ENCODE assay signal across 8 mouse cellular contexts in genomic region chr1:171251594-171252324, GRCm38 (mm10). TPM values are rescaled to one million over a fixed set of nuclear protein-coding genes. Genes with fewer than 3 reads are reported as not detected.
DNase-seq lines count a peak whose midpoint lies in the region; ATAC-seq and TF ChIP-seq lines count a peak whose summit lies in the region.

No protein-coding gene starts in this region.

- no peak for TF ChIP-seq CTCF in C2C12 (IDR thresholded peaks at IDR 0.05; ENCODE audit: control insufficient read depth, insufficient read depth, insufficient read length)

- peaks cover 49% of the 10 kb centered on the region for H3K4me1 ChIP-seq in forebrain, embryonic 13.5 days
- H3K4me1 ChIP-seq in kidney, embryonic 16.5 days (ENCODE audit: insufficient read depth, low read length) = peaks cover 55% of the 10 kb centered on the region

- H3K79me2 ChIP-seq in C2C12 (ENCODE audit: control insufficient read depth, insufficient read depth) (peaks cover 1% of the 10 kb centered on the region), myocyte (ENCODE audit: control insufficient read depth, insufficient read depth) (peaks cover 2% of the 10 kb centered on the region)

- DNase-seq in adrenal gland, postnatal 10 days = peak; percentile 63
- DNase-seq in adrenal gland, adult (ENCODE audit: inconsistent age in 2 of 2, low spot score in 1 of 2) = no peak
- DNase-seq in thymus, postnatal 0 days (ENCODE audit: low spot score) = no peak
- no peak for DNase-seq in adrenal gland, adult 18-20 months (ENCODE audit: low spot score in 2 of 2)

- H3ac ChIP-seq in C2C12 (ENCODE audit: control insufficient read depth, insufficient read length, low read depth) = peak overlapping the region; percentile 72
- H3ac ChIP-seq in myocyte (ENCODE audit: control insufficient read depth, insufficient read length) = no peak overlapping the region

- WGBS in forebrain, embryonic 13.5 days = 6% methylated on average over 13 of the region's 13 CpGs
- WGBS in kidney, embryonic 16.5 days = 5% methylated on average over 13 of the region's 13 CpGs

- no peak for ATAC-seq in forebrain, embryonic 13.5 days
- ATAC-seq in kidney, embryonic 16.5 days (ENCODE audit: low FRiP score, low TSS enrichment) = peak; percentile 36

- peak overlapping the region; percentile 78; the same call in 1 of the 2 replicates for H3K27ac ChIP-seq in forebrain, embryonic 13.5 days
- peak overlapping the region; percentile 89 for H3K27ac ChIP-seq in kidney, embryonic 16.5 days (ENCODE audit: low read length)

- H3K36me3 ChIP-seq in C2C12 (ENCODE audit: control insufficient read depth, insufficient read depth) (peaks cover 5% of the 10 kb centered on the region), myocyte (ENCODE audit: control insufficient read depth, insufficient read depth) (no peaks in the 10 kb centered on the region)
- peaks cover 5% of the 10 kb centered on the region; the same call in 1 of the 2 replicates for H3K36me3 ChIP-seq in forebrain, embryonic 13.5 days (ENCODE audit: poor library complexity, severe bottlenecking)
- H3K36me3 ChIP-seq in kidney, embryonic 16.5 days (ENCODE audit: insufficient read depth, low read length) = peaks cover 3% of the 10 kb centered on the region

- no peaks in the 10 kb centered on the region for H3K9me3 ChIP-seq in forebrain, embryonic 13.5 days (replicated peaks)
- H3K9me3 ChIP-seq in kidney, embryonic 16.5 days (ENCODE audit: low read length) = no peaks in the 10 kb centered on the region

- H3K27me3 ChIP-seq in C2C12 (ENCODE audit: control insufficient read depth, insufficient read depth, insufficient read length) (no peaks in the 10 kb centered on the region), myocyte (ENCODE audit: control insufficient read depth, insufficient read depth, insufficient read length) (no peaks in the 10 kb centered on the region)
- no peaks in the 10 kb centered on the region for H3K27me3 ChIP-seq in forebrain, embryonic 13.5 days
- H3K27me3 ChIP-seq in kidney, embryonic 16.5 days (ENCODE audit: insufficient read depth, low read length) = no peaks in the 10 kb centered on the region

- H3K4me2 ChIP-seq in forebrain, embryonic 13.5 days = peak overlapping the region; percentile 59
- peak overlapping the region; percentile 62 for H3K4me2 ChIP-seq in kidney, embryonic 16.5 days (replicated peaks; ENCODE audit: low read depth, low read length)
- H3K4me2 ChIP-seq in myocyte (ENCODE audit: low read depth) = peak overlapping the region; percentile 78

- TF ChIP-seq POLR2A in myocyte (IDR thresholded peaks at IDR 0.05; ENCODE audit: insufficient read length, low read depth) = peak; percentile 60

- H3K9ac ChIP-seq in forebrain, embryonic 13.5 days = peak overlapping the region; percentile 56
- H3K9ac ChIP-seq in kidney, embryonic 16.5 days (replicated peaks; ENCODE audit: low read length) = peak overlapping the region; percentile 70

- H3K79me3 ChIP-seq in C2C12 (ENCODE audit: low read depth) = peaks cover under 1% of the 10 kb centered on the region

- H3K4me3 ChIP-seq in C2C12 (ENCODE audit: insufficient read depth, poor library complexity, severe bottlenecking) = peak overlapping the region; percentile 29
- peak overlapping the region; percentile 33 for H3K4me3 ChIP-seq in forebrain, embryonic 13.5 days
- peak overlapping the region; percentile 45 for H3K4me3 ChIP-seq in kidney, embryonic 16.5 days (ENCODE audit: low read length)
- H3K4me3 ChIP-seq in myocyte = peak overlapping the region; percentile 51

TF ChIP-seq in C2C12, 6 proteins besides CTCF, POLR2A, EP300 and RAD21:
- TF ChIP-seq FOSL1 (IDR thresholded peaks at IDR 0.05; ENCODE audit: insufficient read depth, low read length, poor library complexity, severe bottlenecking) = no peak
- TF ChIP-seq MAX (IDR thresholded peaks at IDR 0.05) = no peak
- TF ChIP-seq MYOG (IDR thresholded peaks at IDR 0.05; ENCODE audit: control insufficient read depth, extremely low read depth, insufficient read length) = no peak
- no peak for TF ChIP-seq CEBPB (IDR thresholded peaks at IDR 0.05; ENCODE audit: low read depth)
- no peak for TF ChIP-seq USF1 (IDR thresholded peaks at IDR 0.05; ENCODE audit: low read depth)
- no peak for TF ChIP-seq MYOD1 (IDR thresholded peaks at IDR 0.05; ENCODE audit: control insufficient read depth, insufficient read length, low read depth)
TF ChIP-seq in C2C12: peak in this region for 0.

TF ChIP-seq in myocyte, 11 proteins besides CTCF, POLR2A, EP300 and RAD21:
- TF ChIP-seq POLR2AphosphoS2 (IDR thresholded peaks at IDR 0.05; ENCODE audit: insufficient read length, low read depth) (peak; percentile 49), E2F4 (IDR thresholded peaks at IDR 0.05; ENCODE audit: insufficient read depth) (no peak), MYOD1 (IDR thresholded peaks at IDR 0.05; ENCODE audit: control insufficient read depth in 1 of 3, insufficient read length in 2 of 3, low read depth in 2 of 3) (peak in 1 of 3 experiments; percentile 12), MYOG (IDR thresholded peaks at IDR 0.05; ENCODE audit: control insufficient read depth in 1 of 3, insufficient read depth in 1 of 3, insufficient read length in 2 of 3, low read depth in 2 of 3) (peak in 1 of 3 experiments; percentile 34)

RNA-seq across cellular contexts. Expression of gene Ndufs2, which starts 0.6 kb away (rescaled TPM):
- 1,000 to 10,000 TPM in 1 of 2 experiments, 100 to 1,000 TPM in 1; 996 to 1,019 TPM for total RNA-seq in adrenal gland, postnatal 10 days (2021)
- polyA plus RNA-seq in C2C12 (2012; fragmentation: generic; extraction: Trizol) = 227 TPM
- polyA plus RNA-seq in forebrain, embryonic 13.5 days (2015; fragmentation: Nextera tagmentation; extraction: Ambion mirVana) = 216 and 221 TPM in 2 replicates
- 311 and 368 TPM in 2 replicates for polyA plus RNA-seq in kidney, embryonic 16.5 days (2015; fragmentation: Nextera tagmentation; extraction: Ambion mirVana)
- 409 TPM for polyA plus RNA-seq in myocyte (2012; fragmentation: generic; extraction: Trizol)
- polyA plus RNA-seq in thymus, postnatal 0 days (2015; fragmentation: Nextera tagmentation; extraction: Ambion mirVana) = 215 and 218 TPM in 2 replicates
- total RNA-seq in adrenal gland, adult 18-20 months (2021) = 1,000 to 10,000 TPM in 1 of 2 experiments, 100 to 1,000 TPM in 1; 683 to 1,034 TPM

RNA-seq across cellular contexts. Expression of gene Adamts4, which starts 1.5 kb away (rescaled TPM):
- total RNA-seq in adrenal gland, postnatal 10 days (2021) = 1 to 10 TPM; 4.0 to 5.1 TPM
- polyA plus RNA-seq in C2C12 (2012; fragmentation: generic; extraction: Trizol) = 6.7 TPM
- polyA plus RNA-seq in forebrain, embryonic 13.5 days (2015; fragmentation: Nextera tagmentation; extraction: Ambion mirVana) = 6.9 and 7.3 TPM in 2 replicates
- 13.4 and 15.2 TPM in 2 replicates for polyA plus RNA-seq in kidney, embryonic 16.5 days (2015; fragmentation: Nextera tagmentation; extraction: Ambion mirVana)
- polyA plus RNA-seq in myocyte (2012; fragmentation: generic; extraction: Trizol) = 15.0 TPM
- polyA plus RNA-seq in thymus, postnatal 0 days (2015; fragmentation: Nextera tagmentation; extraction: Ambion mirVana) = 0.68 and 0.86 TPM in 2 replicates
- total RNA-seq in adrenal gland, adult 18-20 months (2021) = 1 to 10 TPM; 1.5 to 3.8 TPM

RNA-seq across cellular contexts. Expression of gene Fcer1g, which starts 17.6 kb away (rescaled TPM):
- 10 to 100 TPM; 14.4 to 19.2 TPM for total RNA-seq in adrenal gland, postnatal 10 days (2021)
- not detected for polyA plus RNA-seq in C2C12 (2012; fragmentation: generic; extraction: Trizol)
- 12.3 and 12.8 TPM in 2 replicates for polyA plus RNA-seq in forebrain, embryonic 13.5 days (2015; fragmentation: Nextera tagmentation; extraction: Ambion mirVana)
- 35.0 and 37.2 TPM in 2 replicates for polyA plus RNA-seq in kidney, embryonic 16.5 days (2015; fragmentation: Nextera tagmentation; extraction: Ambion mirVana)
- polyA plus RNA-seq in myocyte (2012; fragmentation: generic; extraction: Trizol) = not detected
- polyA plus RNA-seq in thymus, postnatal 0 days (2015; fragmentation: Nextera tagmentation; extraction: Ambion mirVana) = 93.8 and 97.1 TPM in 2 replicates
- total RNA-seq in adrenal gland, adult 18-20 months (2021) = 10 to 100 TPM; 23.2 to 46.7 TPM

RNA-seq across cellular contexts. Expression of gene B4galt3, which starts 18.4 kb away (rescaled TPM):
- 10 to 100 TPM; 28.9 to 34.7 TPM for total RNA-seq in adrenal gland, postnatal 10 days (2021)
- polyA plus RNA-seq in C2C12 (2012; fragmentation: generic; extraction: Trizol) (17.4 TPM), myocyte (2012; fragmentation: generic; extraction: Trizol) (19.3 TPM)
- 89.0 and 95.3 TPM in 2 replicates for polyA plus RNA-seq in forebrain, embryonic 13.5 days (2015; fragmentation: Nextera tagmentation; extraction: Ambion mirVana)
- polyA plus RNA-seq in kidney, embryonic 16.5 days (2015; fragmentation: Nextera tagmentation; extraction: Ambion mirVana) = 92.2 and 99.1 TPM in 2 replicates
- 43.9 and 50.6 TPM in 2 replicates for polyA plus RNA-seq in thymus, postnatal 0 days (2015; fragmentation: Nextera tagmentation; extraction: Ambion mirVana)
- total RNA-seq in adrenal gland, adult 18-20 months (2021) = 10 to 100 TPM; 30.5 to 37.8 TPM

RNA-seq across cellular contexts. Expression of gene Apoa2, which starts 26.9 kb away (rescaled TPM):
- 1,000 to 10,000 TPM; 1,052 to 2,650 TPM for total RNA-seq in adrenal gland, postnatal 10 days (2021)
- polyA plus RNA-seq in C2C12 (2012; fragmentation: generic; extraction: Trizol) = not detected
- 2.6 and 8.3 TPM in 2 replicates for polyA plus RNA-seq in forebrain, embryonic 13.5 days (2015; fragmentation: Nextera tagmentation; extraction: Ambion mirVana)
- polyA plus RNA-seq in kidney, embryonic 16.5 days (2015; fragmentation: Nextera tagmentation; extraction: Ambion mirVana) = 22.4 and 32.2 TPM in 2 replicates
- not detected for polyA plus RNA-seq in myocyte (2012; fragmentation: generic; extraction: Trizol)
- polyA plus RNA-seq in thymus, postnatal 0 days (2015; fragmentation: Nextera tagmentation; extraction: Ambion mirVana) = 4.0 and 5.1 TPM in 2 replicates
- 1 to 10 TPM; 4.2 to 4.6 TPM for total RNA-seq in adrenal gland, adult 18-20 months (2021)

Comparison
In these comparisons a context has a peak if more than half of its experiments do, and no peak if none do; other contexts are left out.
1. RNA of gene Fcer1g, which starts 17.6 kb away (polyA plus RNA-seq): 93.8 to 97.1 TPM in thymus, postnatal 0 days, 35.0 to 37.2 TPM in kidney, embryonic 16.5 days and 12.3 to 12.8 TPM in forebrain, embryonic 13.5 days; not detected in C2C12 (single experiment) and not detected in myocyte (single experiment); every median in the first group is over 10 times any median in the second.
2. Peak in every context shown above with its lines, with median percentiles within 50 percentile points of each other: H3K4me3 ChIP-seq and H3K4me2 ChIP-seq.